Mouse (Mus musculus) myocyte (in vitro differentiated cells): Measurements from ENCODE around the gene Utp3. TPM values are rescaled to one million over a fixed set of nuclear protein-coding genes. Genes with fewer than 3 reads are reported as not detected.

Experiments
- H3K27me3 ChIP-seq: one replicate; pipeline ENCODE4 v1.6.1; 2011; ENCODE audit not compliant: control insufficient read depth, insufficient read depth, insufficient read length
- H3K36me3 ChIP-seq: one replicate; pipeline ENCODE4 v1.6.1; 2011; ENCODE audit not compliant: control insufficient read depth, insufficient read depth
- H3K4me2 ChIP-seq: one replicate; pipeline ENCODE4 v1.6.1; 2011; ENCODE audit warnings: low read depth, control low read depth
- H3K4me3 ChIP-seq: one replicate; pipeline ENCODE4 v1.5.1; 2011; ENCODE audit warnings: mild to moderate bottlenecking, control low read depth, moderate library complexity
- H3K79me2 ChIP-seq: one replicate; pipeline ENCODE4 v1.6.1; 2011; ENCODE audit not compliant: control insufficient read depth, insufficient read depth
- H3ac ChIP-seq: one replicate; pipeline ENCODE4 v1.6.1; 2011; ENCODE audit not compliant: control insufficient read depth, insufficient read length
- CEBPB ChIP-seq: IDR thresholded peaks from 2 replicates; pipeline ENCODE4 v1.6.1; 2011; ENCODE audit warnings: mild to moderate bottlenecking, moderate library complexity; ENCODE audit not compliant: poor library complexity, insufficient read depth, severe bottlenecking
- E2F4 ChIP-seq: IDR thresholded peaks from one replicate; pipeline ENCODE4 v1.6.1; 2011; ENCODE audit warnings: mild to moderate bottlenecking, control low read depth, moderate library complexity; ENCODE audit not compliant: insufficient read depth
- MAX ChIP-seq: IDR thresholded peaks from one replicate; pipeline ENCODE4 v1.6.1; 2011; ENCODE audit warnings: low read depth, mild to moderate bottlenecking, control low read depth
- MYOD1 ChIP-seq, 3 experiments: IDR thresholded peaks; one replicate each; pipeline ENCODE4 v1.6.1; 2011; ENCODE audit warnings: control low read depth in 2 of 3, low read depth in 2 of 3, mild to moderate bottlenecking in 2 of 3, moderate library complexity in 1 of 3; ENCODE audit not compliant: insufficient read length in 2 of 3, control insufficient read depth in 1 of 3
- MYOG ChIP-seq, 3 experiments: IDR thresholded peaks; one replicate each; pipeline ENCODE4 v1.6.1; 2011; ENCODE audit warnings: control low read depth in 2 of 3, low read depth in 2 of 3, mild to moderate bottlenecking in 2 of 3; ENCODE audit not compliant: insufficient read length in 2 of 3, control insufficient read depth in 1 of 3, insufficient read depth in 1 of 3
- POLR2A ChIP-seq: IDR thresholded peaks from one replicate; pipeline ENCODE4 v1.6.1; 2011; ENCODE audit warnings: low read depth, mild to moderate bottlenecking, control low read depth, moderate library complexity; ENCODE audit not compliant: insufficient read length
- POLR2AphosphoS2 ChIP-seq: IDR thresholded peaks from one replicate; pipeline ENCODE4 v1.6.1; 2011; ENCODE audit warnings: low read depth, control low read depth; ENCODE audit not compliant: insufficient read length
- REST ChIP-seq: IDR thresholded peaks from one replicate; pipeline ENCODE4 v1.6.1; 2011; ENCODE audit warnings: mild to moderate bottlenecking, control low read depth, moderate library complexity; ENCODE audit not compliant: insufficient read depth, insufficient read length
- SRF ChIP-seq: IDR thresholded peaks from one replicate; pipeline ENCODE4 v1.6.1; 2011; ENCODE audit warnings: low read depth; ENCODE audit not compliant: control insufficient read depth, insufficient read length
- TCF12 ChIP-seq: IDR thresholded peaks from one replicate; pipeline ENCODE4 v1.6.1; 2011; ENCODE audit warnings: mild to moderate bottlenecking, control low read depth; ENCODE audit not compliant: poor library complexity, insufficient read depth, severe bottlenecking
- TCF3 ChIP-seq: IDR thresholded peaks from one replicate; pipeline ENCODE4 v1.6.1; 2011; ENCODE audit warnings: low read depth, control low read depth; ENCODE audit not compliant: insufficient read length
- USF1 ChIP-seq: IDR thresholded peaks from one replicate; pipeline ENCODE4 v1.6.1; 2011; ENCODE audit warnings: low read depth, mild to moderate bottlenecking, control low read depth, moderate library complexity
- polyA plus RNA-seq: library from polyadenylated mRNA; unstranded; fragments of >200 nt; fragmentation: generic; extraction: Trizol; gene quantifications from one replicate; pipeline ENCODE4 v1.2.1, GENCODE M21; 2012; ENCODE audit warnings: missing spikeins

Gene Utp3
- polyA plus RNA-seq, 1 experiment, result 34.5 TPM

GRCm38 (mm10) chr5:88594173-88594569 is 39.9 kb downstream of the Utp3 start:
- no peak overlapping the region for H3K4me3 ChIP-seq
- no peaks in the 10 kb centered on the region for H3K27me3 ChIP-seq
- H3K79me2 ChIP-seq, result no peaks in the 10 kb centered on the region
- H3K4me2 ChIP-seq, result no peak overlapping the region
- TF ChIP-seq MAX (no peak), SRF (no peak), POLR2A (no peak), TCF3 (no peak), TCF12 (no peak), CEBPB (no peak), E2F4 (no peak), POLR2AphosphoS2 (no peak), MYOD1 (IDR thresholded peaks at IDR 0.05; ENCODE audit: control insufficient read depth in 1 of 3, insufficient read length in 2 of 3, low read depth in 2 of 3) (no peak), REST (no peak), USF1 (no peak), MYOG (IDR thresholded peaks at IDR 0.05; ENCODE audit: control insufficient read depth in 1 of 3, insufficient read depth in 1 of 3, insufficient read length in 2 of 3, low read depth in 2 of 3) (no peak)
- H3K36me3 ChIP-seq, result no peaks in the 10 kb centered on the region
- H3ac ChIP-seq, result no peak overlapping the region

DNA sequence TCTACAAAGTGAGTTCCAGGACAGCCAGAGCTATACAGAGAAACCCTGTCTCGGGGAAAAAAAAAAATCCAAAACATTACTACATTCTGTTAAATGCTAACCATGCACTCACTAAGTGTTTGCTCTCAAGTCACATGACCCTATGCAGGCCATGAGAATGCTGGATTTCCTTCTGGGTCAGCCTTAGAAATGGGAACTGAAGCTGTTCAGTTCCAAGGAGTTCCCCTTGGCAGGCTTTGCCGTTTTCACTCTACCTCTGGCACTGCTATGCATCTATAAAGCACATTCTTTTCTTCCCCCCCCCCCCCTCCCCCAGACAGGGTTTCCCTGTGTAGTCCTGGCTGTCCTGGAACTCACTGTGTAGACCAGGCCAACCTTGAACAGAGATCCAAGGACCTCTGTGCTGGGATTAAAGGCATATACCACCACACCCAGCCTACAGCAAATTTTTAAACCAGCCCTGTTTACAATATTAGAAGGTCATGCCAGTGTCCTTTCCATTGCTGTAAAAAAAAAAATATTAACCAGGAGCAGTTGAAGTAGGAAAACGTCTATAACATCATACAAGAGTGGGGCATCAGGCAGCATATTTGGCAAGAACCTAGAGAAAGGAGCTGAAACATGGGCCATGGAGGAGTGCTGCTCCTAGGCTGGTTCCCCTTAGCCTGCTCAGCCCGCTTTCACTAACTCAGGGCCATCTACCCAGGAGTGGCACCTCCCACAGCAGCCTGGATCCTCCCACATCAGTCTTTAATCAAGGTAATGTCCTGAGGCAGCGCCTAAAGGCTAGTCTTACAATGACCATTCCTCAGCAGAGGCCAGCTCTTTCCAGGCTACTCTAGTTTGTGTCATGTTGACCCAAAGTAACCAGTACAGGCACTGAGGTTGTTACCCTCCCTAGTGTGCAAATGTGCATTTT is 41.5 kb downstream of the Utp3 start:
- no peak overlapping the region for H3K4me2 ChIP-seq
- no peaks in the 10 kb centered on the region for H3K36me3 ChIP-seq
- no peak overlapping the region for H3ac ChIP-seq
- H3K79me2 ChIP-seq, result no peaks in the 10 kb centered on the region
- TF ChIP-seq POLR2AphosphoS2 (no peak), TCF12 (no peak), SRF (no peak), USF1 (no peak), E2F4 (no peak), MYOD1 (IDR thresholded peaks at IDR 0.05; ENCODE audit: control insufficient read depth in 1 of 3, insufficient read length in 2 of 3, low read depth in 2 of 3) (no peak), TCF3 (no peak), MAX (no peak), POLR2A (no peak), MYOG (IDR thresholded peaks at IDR 0.05; ENCODE audit: control insufficient read depth in 1 of 3, insufficient read depth in 1 of 3, insufficient read length in 2 of 3, low read depth in 2 of 3) (no peak), REST (no peak), CEBPB (no peak)
- H3K4me3 ChIP-seq, result no peak overlapping the region
- no peaks in the 10 kb centered on the region for H3K27me3 ChIP-seq

DNA sequence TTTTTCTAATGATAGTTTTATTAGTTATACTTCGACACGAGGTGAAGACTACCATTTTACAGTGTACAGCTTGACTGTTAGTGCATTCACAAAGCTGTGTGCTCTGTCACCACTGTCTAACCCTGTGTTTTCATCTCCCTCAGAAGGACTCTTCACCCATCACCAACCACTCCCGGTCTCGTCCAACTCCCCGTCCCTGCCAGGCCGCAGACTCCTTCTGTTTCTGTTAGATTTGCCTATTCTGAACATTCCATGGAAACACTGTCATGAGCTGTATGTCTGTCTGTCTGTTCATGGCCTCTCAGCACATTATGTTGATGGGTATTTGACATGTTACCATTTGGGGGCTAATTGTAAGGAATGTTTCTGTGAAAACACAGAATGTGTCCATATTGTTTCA is 44.7 kb downstream of the Utp3 start:
- TF ChIP-seq POLR2AphosphoS2 (no peak), CEBPB (no peak), TCF12 (no peak), MYOG (IDR thresholded peaks at IDR 0.05; ENCODE audit: control insufficient read depth in 1 of 3, insufficient read depth in 1 of 3, insufficient read length in 2 of 3, low read depth in 2 of 3) (no peak), USF1 (no peak)
- no peaks in the 10 kb centered on the region for H3K36me3 ChIP-seq
- no peak overlapping the region for H3K4me2 ChIP-seq
- H3K4me3 ChIP-seq, result no peak overlapping the region
- no peak overlapping the region for H3ac ChIP-seq
- no peaks in the 10 kb centered on the region for H3K27me3 ChIP-seq
- H3K79me2 ChIP-seq, result peaks cover 5% of the 10 kb centered on the region

- Histone ChIP-seq H3K79me2 (peaks cover 5% of the 10 kb centered on the region), H3K4me3 (no peak overlapping the region), H3K4me2 (no peak overlapping the region), H3K36me3 (no peaks in the 10 kb centered on the region), H3ac (no peak overlapping the region), H3K27me3 (no peaks in the 10 kb centered on the region)
- TF ChIP-seq REST (no peak), CEBPB (no peak), POLR2AphosphoS2 (no peak), POLR2A (no peak), MYOD1 (IDR thresholded peaks at IDR 0.05; ENCODE audit: control insufficient read depth in 1 of 3, insufficient read length in 2 of 3, low read depth in 2 of 3) (no peak), TCF3 (no peak)
Observed at GRCm38 (mm10) chr5:88602030-88602429, 47.8 kb downstream of the Utp3 start.

DNA sequence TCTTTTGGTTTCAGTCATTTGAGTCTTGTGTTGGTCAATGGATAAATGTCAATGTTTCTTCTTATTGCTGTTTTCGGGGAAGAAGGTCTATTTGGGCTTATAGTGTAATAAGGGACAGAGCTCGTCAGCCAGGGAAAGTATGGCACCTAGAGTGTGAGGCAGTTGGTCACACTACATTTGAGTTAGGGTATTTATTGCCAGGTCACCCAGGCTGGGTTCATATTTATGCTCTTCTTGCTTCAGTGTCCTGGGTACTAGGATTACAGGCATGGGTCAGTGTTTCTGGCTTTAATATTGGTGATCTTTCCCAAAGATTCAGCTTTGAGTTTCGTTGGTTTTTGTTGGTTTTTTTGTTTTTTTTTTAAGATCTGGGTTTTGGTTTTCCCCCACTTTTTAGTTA is 48.5 kb downstream of the Utp3 start:
- Histone ChIP-seq H3K27me3 (no peaks in the 10 kb centered on the region), H3K36me3 (no peaks in the 10 kb centered on the region), H3ac (no peak overlapping the region), H3K4me3 (no peak overlapping the region), H3K4me2 (no peak overlapping the region), H3K79me2 (peaks cover 5% of the 10 kb centered on the region)
- no peak for TF ChIP-seq USF1
- TF ChIP-seq MYOG (IDR thresholded peaks at IDR 0.05; ENCODE audit: control insufficient read depth in 1 of 3, insufficient read depth in 1 of 3, insufficient read length in 2 of 3, low read depth in 2 of 3), result no peak
- TF ChIP-seq TCF3, result no peak
- TF ChIP-seq MYOD1 (IDR thresholded peaks at IDR 0.05; ENCODE audit: control insufficient read depth in 1 of 3, insufficient read length in 2 of 3, low read depth in 2 of 3), result no peak
- no peak for TF ChIP-seq POLR2A
